Mouse (Mus musculus) liver (tissue): Measurements from ENCODE around the gene Hibch.
"Not testable (repeated sequence)": the region's sequence is repeated elsewhere in the genome, so short reads cannot be mapped to it uniquely, and the experiment has no call there.

Source experiments
- DNase-seq: peaks from one replicate; pipeline ENCODE4 v3.0.0-alpha.2; 2020; ENCODE audit warnings: mixed read lengths

Gene Hibch

DNA sequence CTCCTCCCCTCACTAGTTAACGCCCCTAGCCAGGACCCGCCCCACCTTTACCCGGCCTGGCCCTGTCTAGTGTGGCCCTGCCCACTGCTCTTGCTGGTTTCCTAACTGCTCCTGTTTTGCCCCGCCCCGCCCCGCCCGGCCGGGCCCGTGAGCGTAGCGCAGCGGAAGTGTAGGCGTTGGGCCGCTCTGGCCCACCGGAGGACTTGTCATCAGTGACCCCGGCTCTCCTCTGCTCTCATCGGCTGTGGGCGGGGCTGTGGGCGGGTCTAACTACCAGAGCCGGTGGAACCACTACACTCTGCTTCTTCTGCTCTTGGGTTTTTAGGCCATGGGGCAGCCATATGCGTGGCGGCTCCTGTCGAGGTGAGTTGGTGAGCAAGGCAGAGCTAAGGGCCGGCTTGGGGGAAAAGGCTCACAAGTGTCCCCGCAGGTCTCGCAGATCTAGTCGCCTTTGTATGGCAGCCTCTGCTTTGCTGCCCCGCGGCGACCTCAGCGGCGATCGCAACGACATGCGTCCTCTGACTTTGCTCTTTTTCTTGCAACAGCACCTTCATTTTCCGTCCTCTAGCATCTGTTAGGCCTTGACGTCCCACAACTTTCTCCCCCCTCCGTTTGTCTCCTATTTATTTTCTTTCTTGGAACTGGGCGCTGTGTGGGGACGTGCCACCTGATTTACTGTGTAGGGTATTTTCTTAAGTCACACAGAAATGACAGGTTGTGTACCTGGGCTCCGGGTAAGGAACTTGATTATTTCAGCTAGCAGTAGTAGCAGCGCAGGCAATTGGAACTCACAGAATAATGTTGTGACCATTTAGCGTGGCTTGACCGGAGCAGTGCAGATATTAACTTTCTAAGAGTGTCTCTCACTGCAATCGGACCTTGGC is at the start of gene Hibch:
Gene Hibch (plus strand): TSS at position 148 of the 884 bp plus-strand sequence.
- DNase-seq = peak; percentile 99

DNA sequence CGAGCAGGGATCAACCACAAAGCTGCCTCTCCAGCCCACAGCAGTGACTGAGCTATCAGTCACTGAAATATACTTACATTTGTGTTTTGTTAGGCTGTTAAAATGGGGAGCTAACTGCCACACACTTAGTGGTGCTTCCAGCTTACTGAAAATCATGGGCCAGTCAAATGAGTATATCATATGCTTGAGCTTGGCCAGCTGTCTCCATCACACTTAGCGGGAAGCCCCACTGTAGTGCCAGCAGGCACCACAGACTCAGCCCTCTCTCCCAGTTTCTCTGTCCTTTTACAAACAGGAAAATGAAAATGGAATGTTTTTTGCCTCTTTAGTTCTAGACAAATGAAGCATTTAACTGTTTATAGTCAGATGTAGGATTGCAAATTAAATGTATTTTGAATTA is 48.8 kb upstream of the Hibch start:
- DNase-seq = no peak

DNA sequence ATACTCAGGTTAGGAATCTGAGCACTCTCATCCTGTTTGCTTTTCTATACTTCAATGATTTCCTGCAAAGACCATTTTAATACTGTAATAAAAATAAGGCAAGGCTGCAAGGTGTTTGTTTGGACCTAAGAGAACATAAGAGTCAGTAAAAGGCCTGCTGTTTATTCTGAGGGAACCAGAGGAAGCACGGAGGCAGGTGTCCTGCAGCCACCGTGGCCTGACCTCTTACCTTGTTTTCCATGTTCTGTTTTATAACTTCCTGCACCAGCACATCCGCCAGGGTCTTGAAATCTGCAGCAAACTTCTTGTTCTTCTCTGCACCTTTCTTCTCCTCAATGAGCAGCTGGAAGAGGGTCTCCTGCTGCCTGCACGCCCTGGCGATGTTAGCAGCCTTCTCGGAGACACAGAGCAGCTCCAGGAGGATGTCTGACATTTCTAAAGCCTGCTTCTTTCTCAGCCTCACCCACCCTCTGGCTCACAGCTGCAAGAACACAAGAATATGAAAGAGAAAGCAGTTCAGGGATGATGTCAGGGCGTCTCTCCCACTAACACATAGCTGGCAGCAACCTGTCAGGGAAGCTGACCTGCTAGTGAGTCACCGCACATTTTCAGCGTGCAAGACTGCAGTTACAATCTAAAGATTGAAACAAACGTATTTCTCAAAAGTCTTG is 45.5 kb upstream of the Hibch start:
- DNase-seq = no peak

DNA sequence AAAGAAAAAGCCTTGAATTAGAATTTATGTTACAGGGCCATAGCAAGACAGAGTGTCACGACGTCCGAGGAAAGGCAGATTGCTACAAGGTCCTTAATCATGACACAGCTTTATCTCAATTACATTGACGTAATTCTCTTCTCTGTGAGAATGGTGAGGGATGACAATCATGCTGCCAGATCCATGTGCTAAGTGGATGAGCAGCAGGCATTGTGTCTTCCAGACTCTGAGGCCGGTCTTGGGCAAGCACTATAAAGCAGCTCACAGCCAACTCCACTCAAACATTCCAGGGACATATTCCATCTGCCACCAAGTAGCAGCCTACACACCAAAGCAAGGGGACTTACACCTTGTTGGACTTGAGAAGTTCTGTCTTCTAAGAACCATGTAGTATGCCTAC is 45.0 kb upstream of the Hibch start:
- DNase-seq = no peak

DNA sequence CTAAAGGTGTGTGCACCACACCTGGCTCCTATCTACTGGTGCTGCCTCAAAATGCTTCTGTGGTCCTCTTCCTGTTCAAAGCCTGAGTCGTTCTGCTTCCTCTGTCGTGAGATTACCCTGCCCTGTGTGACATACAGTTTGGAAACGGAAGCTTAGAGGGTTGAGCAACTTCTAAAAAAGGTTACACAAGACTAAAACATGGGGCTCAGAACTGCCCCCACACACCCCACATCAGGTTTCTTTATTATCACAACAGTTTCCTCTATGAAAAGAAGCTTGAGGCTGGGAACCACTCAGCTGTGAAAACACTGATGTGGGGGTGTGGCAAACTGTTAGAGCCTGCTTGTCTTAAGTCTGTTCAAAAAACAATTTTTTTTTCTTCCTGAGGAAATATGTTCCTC is 44.4 kb upstream of the Hibch start:
- no peak for DNase-seq

DNA sequence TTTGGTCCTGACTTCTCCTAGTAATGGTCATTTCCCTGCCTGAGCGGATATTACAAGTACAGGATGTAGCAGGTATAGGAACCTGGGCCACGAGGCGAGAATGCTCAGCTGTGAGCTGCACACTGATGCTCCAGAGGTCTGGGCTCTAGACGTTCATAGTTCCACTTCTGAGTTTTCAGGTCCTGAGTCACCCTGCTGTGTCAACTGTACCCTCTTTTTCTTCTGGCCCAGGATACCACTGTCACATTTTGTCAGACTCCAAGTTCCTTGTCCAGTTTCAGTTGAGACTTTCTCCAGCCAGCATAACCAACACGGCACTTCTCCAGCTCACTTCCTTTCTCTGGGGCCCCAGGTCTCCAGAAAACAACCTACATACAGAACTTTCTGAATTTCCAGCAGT is 43.1 kb upstream of the Hibch start:
- no peak for DNase-seq

DNA sequence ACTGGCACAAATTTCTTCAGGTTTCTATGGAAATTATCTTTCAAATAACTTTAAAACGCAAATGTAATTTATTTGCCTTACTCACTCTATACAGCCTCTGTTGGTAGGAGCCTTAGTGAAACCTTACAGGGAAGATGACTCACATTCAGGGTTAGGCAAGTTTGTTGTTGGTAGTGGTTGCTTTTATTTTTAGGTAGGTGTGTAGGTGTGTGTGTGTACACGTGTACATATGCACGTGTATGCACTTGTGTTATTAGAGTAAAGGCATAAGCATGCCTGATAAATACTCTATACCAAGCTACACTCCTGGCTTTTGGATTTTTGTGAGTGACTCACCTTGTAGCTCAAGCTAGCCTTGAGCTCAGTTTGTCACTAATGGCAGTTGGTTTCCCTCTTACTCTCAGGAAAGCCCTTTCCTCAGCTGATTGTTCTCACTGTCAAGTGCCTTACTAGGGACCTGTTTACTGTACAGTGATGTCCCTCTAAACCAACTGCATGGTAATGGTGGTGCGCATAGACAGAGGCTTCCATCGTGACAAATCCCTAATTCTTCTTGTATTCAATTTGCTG is 42.2 kb upstream of the Hibch start:
- no peak for DNase-seq

DNA sequence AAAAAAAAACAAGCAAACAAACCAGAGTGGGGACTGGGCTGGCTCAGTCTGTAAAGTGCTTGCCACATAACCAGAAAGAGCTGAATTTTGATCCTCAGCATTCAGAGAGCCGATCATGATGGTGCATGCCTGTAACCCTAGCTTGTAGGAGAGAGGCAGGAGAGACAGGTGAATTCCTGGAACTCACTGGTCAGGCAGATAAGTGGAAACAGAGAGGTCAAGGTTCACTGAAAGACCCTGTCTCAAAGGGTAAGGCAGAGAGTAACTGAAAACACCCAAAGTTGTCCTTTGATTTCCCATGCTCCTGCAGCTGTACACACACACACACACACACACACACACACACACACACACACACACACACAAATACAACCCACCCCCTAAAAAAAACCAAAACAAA is 39.7 kb upstream of the Hibch start:
- no peak for DNase-seq

DNA sequence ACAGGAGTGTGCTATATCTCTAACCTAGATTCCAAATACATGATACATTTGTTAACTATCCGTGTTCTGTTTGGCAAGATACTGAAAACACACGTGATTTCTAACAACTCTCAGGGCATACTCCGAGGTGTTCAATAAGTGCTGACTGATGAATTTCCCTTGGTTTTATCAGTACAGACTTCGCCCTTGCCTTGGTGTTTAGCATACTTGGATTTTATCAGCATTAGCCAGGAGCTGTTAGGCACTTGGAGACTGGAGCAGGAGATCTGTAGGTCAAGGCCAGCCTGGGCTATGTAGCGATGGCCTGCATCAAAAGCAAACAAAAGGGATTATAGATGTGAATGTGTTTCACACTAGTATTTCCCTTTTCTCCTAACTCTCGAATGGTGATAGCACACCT is 36.3 kb upstream of the Hibch start:
- DNase-seq = no peak

DNA sequence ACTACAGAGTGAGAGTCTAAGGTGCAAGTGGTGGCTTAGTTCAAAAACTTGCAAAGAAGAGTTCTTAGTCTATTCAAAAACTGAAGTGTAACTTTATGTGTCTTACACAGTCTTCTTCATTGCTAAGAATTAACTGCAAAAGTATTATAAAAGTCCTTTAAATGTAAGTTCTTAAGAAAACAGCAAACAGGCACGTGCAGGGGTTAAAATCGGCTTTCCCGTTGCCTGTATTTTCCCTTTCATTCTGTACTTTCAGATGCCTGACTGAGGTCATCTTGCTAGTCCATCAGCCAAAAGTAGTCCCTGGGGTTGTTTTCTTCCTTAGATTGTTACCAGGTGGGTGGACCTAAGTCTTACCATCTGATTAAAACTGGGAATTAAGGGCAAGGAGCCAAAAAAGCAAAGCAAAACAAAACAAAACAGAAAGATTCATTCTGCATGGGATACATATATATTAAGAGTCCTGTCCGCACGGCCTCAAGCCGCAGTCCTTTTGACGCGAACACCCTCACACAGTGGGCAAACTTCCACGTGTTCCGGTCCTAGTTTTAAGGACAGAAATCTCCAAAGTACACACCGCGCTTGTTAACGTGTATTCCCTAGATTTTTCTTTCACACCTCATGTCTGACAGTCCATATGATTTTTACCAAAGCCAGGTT is 28.4 kb upstream of the Hibch start:
- no peak for DNase-seq

DNA sequence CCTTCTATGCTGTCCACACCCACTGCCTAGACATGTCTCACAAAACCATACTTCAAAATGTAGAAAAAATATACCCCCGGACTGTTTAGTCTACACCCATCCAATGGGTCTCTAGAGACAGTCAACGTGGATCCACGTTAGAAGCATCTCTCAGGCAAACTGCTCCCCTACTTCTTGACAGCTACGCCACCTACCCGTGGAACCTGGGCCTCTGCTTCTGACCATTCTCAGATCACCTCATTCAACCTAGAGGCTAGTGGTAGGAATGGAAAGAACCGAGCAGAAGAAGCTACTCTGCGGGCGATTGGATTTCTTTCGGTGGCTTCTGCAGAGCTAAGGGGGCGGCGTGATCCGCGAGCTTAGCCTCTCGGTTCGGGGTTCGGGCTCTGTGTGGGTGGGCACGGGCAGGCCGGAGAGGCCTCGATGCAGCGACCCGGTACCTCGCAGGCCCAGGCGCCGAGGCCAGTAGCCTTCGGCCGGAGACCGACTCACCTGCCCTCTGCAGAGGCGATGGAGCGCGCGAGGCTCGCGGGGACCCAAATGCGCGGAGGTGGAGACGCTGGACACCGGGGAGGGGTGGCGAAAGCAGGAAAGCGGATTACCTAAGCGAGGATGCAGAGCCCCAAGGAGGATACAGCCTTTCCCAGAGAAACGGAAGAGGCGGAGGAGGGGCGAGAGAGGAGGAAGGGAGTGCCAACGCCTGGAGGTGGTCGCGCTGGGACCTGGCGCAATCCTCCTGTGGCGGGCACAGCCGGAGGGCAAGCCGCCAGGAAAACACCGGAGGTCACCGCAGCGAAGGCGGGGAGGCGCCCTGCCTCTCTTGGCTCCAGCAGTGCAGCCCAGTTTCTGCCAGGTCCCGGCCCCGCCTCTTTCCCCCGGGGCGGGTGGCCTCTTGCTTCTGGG is 27.6 kb upstream of the Hibch start, which contains the start of gene Inpp1:
Gene Inpp1 (minus strand): TSS at position 779 of the 903 bp plus-strand sequence.
- DNase-seq = peak; percentile 70

DNA sequence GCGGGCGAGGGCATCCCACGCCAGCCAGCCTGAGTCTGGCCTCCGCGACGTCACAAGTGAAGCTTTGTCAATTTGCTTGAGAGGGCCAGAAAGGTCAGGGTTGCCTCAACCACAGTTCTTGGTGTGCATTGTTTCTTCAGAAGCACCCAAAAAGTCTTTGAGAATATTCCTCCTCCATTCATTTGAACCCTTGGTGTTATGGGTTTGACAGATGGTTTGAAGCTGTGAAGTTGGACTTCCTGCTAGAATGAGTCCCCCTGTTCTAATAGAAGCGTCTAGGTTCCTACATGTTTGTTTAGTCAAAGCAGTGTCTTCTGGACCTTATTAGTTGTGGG is 26.9 kb upstream of the Hibch start:
- DNase-seq = no peak

DNA sequence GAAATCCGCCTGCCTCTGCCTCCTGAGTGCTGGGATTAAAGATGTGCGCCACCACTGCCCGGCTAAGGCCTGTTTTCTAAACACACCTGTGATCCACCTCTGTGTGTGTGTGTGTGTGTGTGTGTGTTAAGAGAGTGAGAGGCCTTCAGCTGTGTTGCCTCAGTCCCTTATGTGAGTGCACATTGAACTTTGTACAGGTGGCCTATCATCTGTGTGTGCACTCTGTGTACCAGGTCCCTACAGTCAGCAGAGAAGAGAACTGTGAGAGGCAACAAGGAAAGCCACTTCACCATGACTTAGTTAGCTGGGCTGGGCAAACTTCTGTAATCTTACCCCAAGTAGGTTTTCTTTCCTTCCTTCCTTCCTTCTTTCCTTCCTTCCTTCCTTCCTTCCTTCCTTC is 5.6 kb upstream of the Hibch start:
- no peak for DNase-seq

DNA sequence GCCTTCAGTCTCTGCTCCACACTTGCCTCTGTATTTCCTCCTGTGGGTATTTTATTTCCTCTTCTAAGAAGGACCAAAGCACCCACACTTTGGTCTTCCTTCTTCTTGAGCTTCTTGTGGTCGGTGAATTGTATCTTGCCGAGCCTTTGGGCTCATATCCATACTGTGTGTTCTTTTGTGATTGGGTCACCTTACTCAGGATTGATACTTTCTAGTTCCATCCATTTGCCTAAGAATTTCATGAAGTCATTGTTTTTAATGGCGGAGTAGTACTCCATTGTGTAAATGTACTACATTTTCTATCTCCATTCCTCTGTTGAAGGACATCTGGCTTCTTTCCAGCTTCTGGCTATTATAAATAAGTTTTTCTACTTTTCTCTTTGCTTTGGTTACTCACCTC is 375 bp upstream of the Hibch start:
- DNase-seq = no peak

DNA sequence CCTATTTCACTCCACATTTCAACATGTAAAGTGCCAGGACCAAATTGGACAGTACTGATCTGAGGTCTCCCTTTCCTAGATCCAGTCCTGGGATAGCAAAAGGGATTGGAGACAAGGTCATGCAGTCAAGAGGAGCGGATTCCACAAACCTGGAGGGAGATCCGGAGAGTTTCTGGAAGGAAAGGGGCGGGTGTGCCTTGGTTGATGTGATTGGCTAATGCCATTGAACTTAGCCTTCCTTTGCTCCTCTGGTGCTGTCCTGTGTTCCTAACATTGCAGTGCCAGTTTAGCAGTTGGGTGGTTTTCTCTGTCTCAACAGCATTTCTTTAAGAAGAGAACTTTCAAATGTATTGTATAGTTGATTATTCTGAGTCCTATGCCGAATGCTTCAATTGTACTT is 1.8 kb downstream of the Hibch start:
- DNase-seq = no peak

DNA sequence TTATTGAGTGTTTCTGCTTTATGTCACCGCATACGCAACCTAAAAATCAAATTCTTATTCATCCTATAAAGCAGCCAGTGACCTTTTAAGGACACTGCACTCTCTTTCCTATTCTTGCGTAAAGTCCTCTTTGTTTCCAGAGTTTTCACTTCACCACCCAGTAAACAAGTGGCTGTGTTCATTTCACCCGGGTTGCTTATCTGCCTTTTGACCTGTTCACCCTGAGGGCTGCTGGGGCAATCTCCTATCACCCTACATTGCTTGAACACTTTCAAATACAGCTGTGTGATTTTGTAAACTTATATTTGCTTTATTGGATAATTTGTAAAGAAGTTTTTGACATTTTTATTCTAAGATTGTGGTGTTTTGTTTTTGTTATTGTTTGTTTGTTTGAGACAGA is 4.7 kb downstream of the Hibch start:
- DNase-seq = no peak

DNA sequence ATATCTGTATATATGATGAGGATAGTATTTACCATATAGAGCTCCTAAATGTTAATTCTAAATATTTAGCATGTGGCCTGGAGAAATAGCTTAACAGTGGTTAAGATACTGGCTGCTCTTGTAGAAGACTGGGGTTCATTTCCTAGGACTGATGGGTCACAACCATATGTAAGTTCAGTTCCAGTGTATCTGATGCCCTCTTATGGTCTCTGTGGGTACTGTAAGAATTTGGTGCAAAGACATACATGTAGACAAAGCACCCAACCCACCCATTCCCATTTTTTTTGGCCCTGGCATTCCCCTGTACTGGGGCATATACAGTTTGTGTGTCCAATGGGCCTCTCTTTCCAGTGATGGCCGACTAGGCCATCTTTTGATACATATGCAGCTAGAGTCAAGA is 9.3 kb downstream of the Hibch start:
- DNase-seq = not testable (repeated sequence)

DNA sequence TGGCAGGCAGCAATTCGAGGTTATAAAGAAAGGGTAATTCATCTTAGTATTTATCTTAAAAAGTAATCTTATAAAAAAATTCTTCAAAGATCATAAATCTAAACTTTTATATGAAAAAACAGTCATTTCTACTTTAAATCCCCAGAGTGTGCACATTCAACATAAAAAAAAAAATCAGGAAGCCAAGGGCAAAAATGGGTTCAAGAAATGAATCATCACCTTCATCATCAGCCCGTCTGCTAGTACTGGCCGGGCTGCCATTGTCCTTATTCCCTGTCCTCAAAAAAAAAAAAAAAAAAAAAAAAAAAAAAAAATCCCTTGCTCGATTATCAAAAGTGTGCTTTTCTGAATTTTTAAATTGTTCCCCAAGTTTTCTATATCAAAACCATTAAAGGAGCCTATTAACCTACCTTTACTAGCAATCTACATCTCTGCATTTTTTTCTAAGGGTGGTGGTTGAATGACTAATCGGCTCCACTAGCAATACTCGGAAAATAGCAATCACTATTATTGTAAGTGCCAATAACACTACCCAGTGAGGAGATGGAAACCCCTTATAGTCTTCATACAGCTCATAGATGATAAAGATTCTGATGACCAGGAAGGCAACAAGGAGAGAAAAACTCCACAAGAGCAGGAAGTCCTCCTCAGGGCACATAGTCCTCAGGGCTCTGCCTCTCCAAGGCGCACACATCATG is 11.3 kb downstream of the Hibch start:
- DNase-seq = no peak

DNA sequence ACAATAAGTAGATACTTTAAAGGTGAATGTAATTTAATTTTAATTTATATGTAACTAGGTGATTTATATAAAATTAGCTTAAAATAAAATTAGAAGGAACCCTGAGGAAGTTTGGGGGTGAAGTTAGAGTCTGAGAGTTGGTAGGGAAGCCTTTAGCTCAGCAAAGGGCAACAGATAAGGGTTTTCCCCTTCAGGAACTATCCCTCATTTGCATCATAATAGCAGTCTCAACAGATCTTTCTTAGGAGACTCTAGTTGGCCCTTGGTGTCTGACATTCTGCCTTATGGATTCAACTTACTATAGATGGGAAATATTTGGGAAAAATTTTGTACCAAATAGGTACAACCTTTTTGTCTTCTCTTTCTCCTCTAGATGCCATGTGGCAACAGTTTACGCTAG is 19.5 kb downstream of the Hibch start:
- DNase-seq = no peak

DNA sequence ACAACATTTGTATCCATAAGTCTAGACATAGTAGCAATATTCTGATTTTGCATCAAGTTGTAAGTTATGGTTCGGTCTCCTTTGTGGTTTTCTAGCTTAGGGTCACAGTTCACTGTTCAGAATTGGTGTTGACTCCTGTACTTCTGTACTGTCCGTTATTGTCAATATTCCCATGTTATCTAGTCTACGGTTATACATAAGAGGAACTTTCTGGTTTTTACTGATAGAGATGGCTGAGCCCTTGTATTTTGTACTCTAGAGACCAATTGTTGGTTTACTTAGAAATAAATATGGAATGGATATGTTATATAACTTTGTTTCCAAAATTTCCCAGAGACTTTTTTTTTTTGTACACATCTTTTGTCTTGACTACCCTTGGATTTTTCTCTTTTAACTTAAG is 21.3 kb downstream of the Hibch start:
- no peak for DNase-seq

DNA sequence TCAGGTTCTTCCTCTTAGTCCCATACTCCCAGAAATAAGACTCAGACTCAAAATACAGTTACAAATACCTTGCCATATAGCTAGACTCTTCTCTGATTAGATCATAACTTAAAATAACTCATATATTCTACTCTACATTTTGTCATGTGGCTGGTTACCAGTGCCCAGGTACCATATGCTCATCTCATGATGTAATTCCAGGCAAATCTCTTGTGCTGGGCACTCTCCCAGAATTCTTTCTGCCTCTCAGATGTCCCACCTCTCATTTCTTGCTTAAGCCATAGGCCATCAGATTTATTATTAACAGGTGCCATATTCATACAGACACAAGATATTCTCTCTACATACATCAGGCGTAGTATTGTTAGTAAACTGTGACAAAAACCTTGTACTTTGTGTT is 23.1 kb downstream of the Hibch start:
- DNase-seq = no peak

DNA sequence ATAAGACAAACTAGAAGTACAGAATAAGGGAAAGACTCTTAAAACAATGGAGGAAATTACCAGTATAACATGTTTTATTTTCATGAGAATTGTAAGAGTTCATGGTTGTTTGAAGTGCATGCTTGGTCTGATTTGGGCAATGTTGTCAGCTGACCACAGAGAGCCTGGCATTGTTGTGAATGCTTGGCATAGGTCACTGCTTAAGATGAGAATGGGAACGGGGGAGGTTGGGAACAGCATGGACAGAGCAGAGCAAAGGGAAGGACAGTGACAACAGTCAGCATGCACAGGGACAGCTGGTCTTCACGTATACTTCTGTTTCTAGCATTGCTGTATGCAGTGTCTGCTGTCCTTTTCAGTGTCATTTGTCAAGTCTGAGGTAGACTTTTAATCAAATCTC is 39.5 kb downstream of the Hibch start:
- no peak for DNase-seq
